Mouse (Mus musculus) adrenal gland, postnatal 36 days (tissue): ENCODE measurements at regions not wholly inside any gene's neighbourhood (a gene's known extent, or its start where the extent isn't known, plus 50 kb on each side); places are given as distances from the start of the nearest gene placed in this dataset.
A peak's percentile ranks its signal among the peaks of the same experiment; 100 is the strongest.

Experiments
- DNase-seq, 2 experiments: peaks; one replicate each; pipeline ENCODE4 v3.0.0; 2021; ENCODE audit warnings: mixed read lengths in 1 of 2

- no peak for DNase-seq
Measured at GRCm38 (mm10) chr13:28898900-28899299, 54.6 kb downstream of the Sox4 start.

GRCm38 (mm10) chr13:28892896-28893295 is 60.6 kb downstream of the Sox4 start:
- no peak for DNase-seq

- DNase-seq, result no peak
Measured at GRCm38 (mm10) chr13:28887098-28887497, 66.4 kb downstream of the Sox4 start.

- peak; percentile 1 to 9 for DNase-seq
Measured at GRCm38 (mm10) chr13:28886691-28887090, 66.8 kb downstream of the Sox4 start.

GRCm38 (mm10) chr13:28885083-28886037 is 68.2 kb downstream of the Sox4 start:
- DNase-seq, result peak in 1 of 2 experiments; percentile 2

GRCm38 (mm10) chr13:28884191-28884820 is 69.2 kb downstream of the Sox4 start:
- DNase-seq, result peak in 1 of 2 experiments; percentile 5

GRCm38 (mm10) chr13:28883398-28883797 is 70.1 kb downstream of the Sox4 start:
- DNase-seq, result no peak

GRCm38 (mm10) chr13:28880888-28881287 is 72.6 kb downstream of the Sox4 start:
- DNase-seq, result no peak

GRCm38 (mm10) chr13:28878692-28879091 is 74.8 kb downstream of the Sox4 start:
- no peak for DNase-seq

- no peak for DNase-seq
Measured at GRCm38 (mm10) chr13:28876771-28877170, 76.7 kb downstream of the Sox4 start.

- no peak for DNase-seq
Measured at GRCm38 (mm10) chr13:28870681-28871080, 82.8 kb downstream of the Sox4 start.

GRCm38 (mm10) chr13:28867210-28867609 is 86.3 kb downstream of the Sox4 start:
- no peak for DNase-seq

GRCm38 (mm10) chr13:28866686-28867085 is 86.8 kb downstream of the Sox4 start:
- no peak for DNase-seq

- DNase-seq, result no peak
Measured at GRCm38 (mm10) chr13:28860601-28861000, 92.9 kb downstream of the Sox4 start.

- no peak for DNase-seq
Measured at GRCm38 (mm10) chr13:28859829-28860427, 93.6 kb downstream of the Sox4 start.

- no peak for DNase-seq
Measured at GRCm38 (mm10) chr13:28858001-28858400, 95.5 kb downstream of the Sox4 start.

- no peak for DNase-seq
Measured at GRCm38 (mm10) chr13:28857201-28857600, 96.3 kb downstream of the Sox4 start.

GRCm38 (mm10) chr13:28856472-28856871 is 97.0 kb downstream of the Sox4 start:
- no peak for DNase-seq

- no peak for DNase-seq
Measured at GRCm38 (mm10) chr13:28854247-28854646, 99.3 kb downstream of the Sox4 start.

GRCm38 (mm10) chr13:28848305-28848704 is 105.2 kb downstream of the Sox4 start:
- no peak for DNase-seq

- DNase-seq, result no peak
Measured at GRCm38 (mm10) chr13:28847478-28847877, 106.0 kb downstream of the Sox4 start.

- DNase-seq, result no peak
Measured at GRCm38 (mm10) chr13:28844495-28844894, 109.0 kb downstream of the Sox4 start.

- peak; percentile 59 to 62 for DNase-seq
Measured at GRCm38 (mm10) chr13:28842811-28843210, 110.7 kb downstream of the Sox4 start.
